Mouse (Mus musculus) MEL (cell line): ENCODE results near the gene Klhl3.

Experiments used
- CTCF ChIP-seq, 3 experiments: IDR thresholded peaks in 2 of 3; conservative IDR thresholded peaks in 1 of 3; 2 replicates each; pipeline ENCODE4 v1.5.1; 2011 to 2012; ENCODE audit warnings: low read length in 3 of 3, low read depth in 2 of 3, mild to moderate bottlenecking in 2 of 3, improper control_type of control experiment in 1 of 3, inconsistent platforms in 1 of 3, mixed read lengths in 1 of 3, moderate library complexity in 1 of 3; ENCODE audit not compliant: control insufficient read depth in 1 of 3, insufficient read depth in 1 of 3, poor library complexity in 1 of 3, severe bottlenecking in 1 of 3
- EP300 ChIP-seq, 2 experiments: IDR thresholded peaks; 2 replicates each; pipeline ENCODE4 v1.6.1; 2011; ENCODE audit warnings: improper control_type of control experiment in 2 of 2, low read length in 2 of 2, low read depth in 1 of 2, mild to moderate bottlenecking in 1 of 2
- MAFK ChIP-seq: IDR thresholded peaks from 2 replicates; pipeline ENCODE4 v1.6.1; 2011; ENCODE audit warnings: low read depth, mild to moderate bottlenecking, low read length, improper control_type of control experiment, borderline replicate concordance
- MYB ChIP-seq: IDR thresholded peaks from 2 replicates; pipeline ENCODE4 v1.6.1; 2011; ENCODE audit warnings: mild to moderate bottlenecking, low read depth, low read length, improper control_type of control experiment
- NRF1 ChIP-seq: IDR thresholded peaks from 2 replicates; pipeline ENCODE4 v1.6.1; 2014; ENCODE audit warnings: low read depth, mild to moderate bottlenecking, inconsistent platforms, low read length, improper control_type of control experiment, moderate library complexity; ENCODE audit not compliant: poor library complexity, insufficient read depth, severe bottlenecking
- POLR2A ChIP-seq, 2 experiments: IDR thresholded peaks; 2 replicates each; pipeline ENCODE4 v1.6.1; 2011 to 2012; ENCODE audit warnings: low read length in 2 of 2, mild to moderate bottlenecking in 2 of 2, control low read depth in 1 of 2, improper control_type of control experiment in 1 of 2, low read depth in 1 of 2, moderate library complexity in 1 of 2; ENCODE audit not compliant: control insufficient read depth in 1 of 2, insufficient read depth in 1 of 2, poor library complexity in 1 of 2
- POLR2AphosphoS5 ChIP-seq: IDR thresholded peaks from 2 replicates; pipeline ENCODE4 v1.6.1; 2012; ENCODE audit warnings: low read depth, borderline replicate concordance, mild to moderate bottlenecking, inconsistent platforms, low read length, moderate library complexity, mixed read lengths
- SMC3 ChIP-seq: IDR thresholded peaks from 2 replicates; pipeline ENCODE4 v1.6.1; 2011; ENCODE audit warnings: low read depth, low read length, improper control_type of control experiment
- USF1 ChIP-seq: IDR thresholded peaks from 2 replicates; pipeline ENCODE4 v1.6.1; 2014; ENCODE audit warnings: low read depth, mild to moderate bottlenecking, inconsistent platforms, low read length, improper control_type of control experiment, moderate library complexity
- USF2 ChIP-seq, 2 experiments: IDR thresholded peaks; 2 replicates each; pipeline ENCODE4 v1.6.1; 2011 to 2012; ENCODE audit warnings: improper control_type of control experiment in 2 of 2, low read length in 2 of 2, borderline replicate concordance in 1 of 2, inconsistent platforms in 1 of 2, low read depth in 1 of 2, mild to moderate bottlenecking in 1 of 2; ENCODE audit not compliant: insufficient read depth in 1 of 2
- ZNF384 ChIP-seq: IDR thresholded peaks from 2 replicates; pipeline ENCODE4 v1.6.1; 2012; ENCODE audit warnings: low read depth, mild to moderate bottlenecking, inconsistent platforms, low read length, improper control_type of control experiment

DNA sequence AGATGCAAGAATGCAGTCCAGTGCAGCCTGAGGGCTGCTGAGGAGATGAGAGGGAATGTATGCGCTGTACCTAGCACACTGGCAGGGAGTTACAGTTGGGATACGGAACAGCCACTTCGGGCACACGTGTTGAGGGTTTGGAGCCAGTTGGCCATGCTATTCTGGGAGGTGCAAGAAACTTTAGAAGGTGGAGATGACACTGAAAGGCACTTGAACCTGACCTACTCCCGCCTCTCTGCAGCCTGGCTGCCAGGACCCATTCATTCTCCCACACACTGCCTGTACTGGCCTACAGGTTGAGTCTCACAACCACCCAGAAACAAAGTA, 105.4 kb downstream of the Klhl3 start:
- TF ChIP-seq POLR2A (IDR thresholded peaks at IDR 0.05; ENCODE audit: control insufficient read depth in 1 of 2, insufficient read depth in 1 of 2, low read depth in 1 of 2, low read length in 2 of 2, poor library complexity in 1 of 2): no peak
- TF ChIP-seq USF2 (IDR thresholded peaks at IDR 0.05; ENCODE audit: borderline replicate concordance in 1 of 2, insufficient read depth in 1 of 2, low read depth in 1 of 2, low read length in 2 of 2): no peak
- no peak for TF ChIP-seq USF1
- TF ChIP-seq MYB: no peak
- no peak for TF ChIP-seq POLR2AphosphoS5
- no peak for TF ChIP-seq EP300 (IDR thresholded peaks at IDR 0.05; ENCODE audit: low read depth in 1 of 2, low read length in 2 of 2)
- no peak for TF ChIP-seq NRF1
- no peak for TF ChIP-seq CTCF (IDR thresholded peaks at IDR 0.05 in 2 of 3, conservative IDR thresholded peaks at IDR 0.05 in 1 of 3; ENCODE audit: control insufficient read depth in 1 of 3, insufficient read depth in 1 of 3, low read depth in 2 of 3, low read length in 3 of 3, poor library complexity in 1 of 3, severe bottlenecking in 1 of 3)
- TF ChIP-seq MAFK: no peak
- TF ChIP-seq ZNF384: no peak
- no peak for TF ChIP-seq SMC3
